Mouse (Mus musculus): ENCODE measurements around the gene Fcgr1.
"Not testable (repeated sequence)": the region's sequence is repeated elsewhere in the genome, so short reads cannot be mapped to it uniquely, and the experiment has no call there.

DNA sequence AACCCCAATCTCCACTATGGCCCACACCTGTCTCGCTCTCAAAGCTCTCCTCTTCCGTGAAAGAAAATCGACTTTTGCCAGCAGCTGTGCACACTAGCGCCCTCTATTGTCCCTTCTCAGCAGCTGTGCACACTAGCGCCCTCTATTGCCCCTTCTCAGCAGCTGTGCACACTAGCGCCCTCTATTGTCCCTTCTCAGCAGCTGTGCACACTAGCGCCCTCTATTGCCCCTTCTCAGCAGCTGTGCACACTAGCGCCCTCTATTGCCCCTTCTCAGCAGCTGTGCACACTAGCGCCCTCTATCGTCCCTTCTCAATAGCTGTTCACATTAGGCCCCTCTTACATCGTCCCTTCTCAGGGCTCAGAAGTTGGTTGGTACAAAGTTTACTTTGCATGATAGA is 6.4 kb downstream of the Fcgr1 start:
- TF ChIP-seq EP300 (optimal IDR thresholded peaks at IDR 0.05), result not testable (repeated sequence)
- TF ChIP-seq CTCF (IDR thresholded peaks at IDR 0.05; ENCODE audit: low read depth), result peak; percentile 85; the same call in 1 of the 2 replicates
